In genomic region chr6:88194053-88194977, GRCm38 (mm10) we compare ENCODE assay signal across 8 mouse cellular contexts. TPM values are rescaled to one million over a fixed set of nuclear protein-coding genes. Genes with fewer than 3 reads are reported as not detected.
DNase-seq lines count a peak whose midpoint lies in the region; ATAC-seq and TF ChIP-seq lines count a peak whose summit lies in the region.

No protein-coding gene starts in this region.

- H3K27me3 ChIP-seq in heart, postnatal 0 days (ENCODE audit: control insufficient read depth, insufficient read depth, low read length), result peaks cover 100% of the 10 kb centered on the region
- peaks cover 100% of the 10 kb centered on the region for H3K27me3 ChIP-seq in liver, embryonic 15.5 days

- no peaks in the 10 kb centered on the region for H3K9me3 ChIP-seq in heart, postnatal 0 days (replicated peaks; ENCODE audit: control insufficient read depth, low read length)
- H3K9me3 ChIP-seq in liver, embryonic 15.5 days (replicated peaks), result no peaks in the 10 kb centered on the region

- 8% methylated on average over 58 of the region's 58 CpGs for WGBS in bone marrow, adult 2 months
- WGBS in heart, postnatal 0 days, result 7% methylated on average over 53 of the region's 58 CpGs
- WGBS in liver, embryonic 15.5 days (ENCODE audit: insufficient replicate concordance), result 4% methylated on average over 58 of the region's 58 CpGs

- no peak for TF ChIP-seq EP300 in heart, postnatal 0 days (IDR thresholded peaks at IDR 0.05; ENCODE audit: low read depth)

- peak; percentile 50 for DNase-seq in kidney, adult 18-20 months
- no peak for DNase-seq in kidney, postnatal 25 days
- no peak for DNase-seq in heart, postnatal 0 days (ENCODE audit: low spot score)
- DNase-seq in left cerebral cortex, postnatal 36 days (ENCODE audit: low spot score in 2 of 2), result no peak
- no peak for DNase-seq in layer of hippocampus, adult 9-11 months

- no peaks in the 10 kb centered on the region; the same call in 1 of the 2 replicates for H3K4me1 ChIP-seq in bone marrow, adult 2 months (ENCODE audit: control insufficient read depth, insufficient read depth, low read length)
- H3K4me1 ChIP-seq in heart, postnatal 0 days (ENCODE audit: control insufficient read depth, insufficient read depth), result peaks cover 10% of the 10 kb centered on the region
- peaks cover 70% of the 10 kb centered on the region for H3K4me1 ChIP-seq in liver, embryonic 15.5 days (replicated peaks)

- no peak for TF ChIP-seq CTCF in bone marrow, adult 2 months (IDR thresholded peaks at IDR 0.05; ENCODE audit: control insufficient read depth, insufficient read depth, low read length)
- no peak for TF ChIP-seq CTCF in heart, postnatal 0 days (IDR thresholded peaks at IDR 0.05; ENCODE audit: low read depth)

- no peak for ATAC-seq in heart, postnatal 0 days (ENCODE audit: insufficient read depth, low read depth)
- no peak for ATAC-seq in liver, embryonic 15.5 days (ENCODE audit: insufficient read depth)
- no peak for ATAC-seq in activated CD4-positive, CD25-positive, alpha-beta regulatory T cell, adult 4 months

- H3K27ac ChIP-seq in bone marrow, adult 2 months (ENCODE audit: control insufficient read depth, insufficient read depth, low read depth, low read length, poor library complexity), result no peak overlapping the region; the same call in 1 of the 2 replicates
- H3K27ac ChIP-seq in heart, postnatal 0 days (ENCODE audit: low read depth), result no peak overlapping the region
- H3K27ac ChIP-seq in liver, embryonic 15.5 days (replicated peaks), result no peak overlapping the region

- intact Hi-C loops in left cerebral cortex, postnatal 36 days (cut with DNase I), result no loop called here

- H3K4me3 ChIP-seq in bone marrow, adult 2 months (replicated peaks; ENCODE audit: control insufficient read depth, low read depth, low read length), result no peak overlapping the region
- peak overlapping the region; percentile 53 for H3K4me3 ChIP-seq in heart, postnatal 0 days (ENCODE audit: low read depth, low read length)
- peak overlapping the region; percentile 44 for H3K4me3 ChIP-seq in liver, embryonic 15.5 days (replicated peaks)

- TF ChIP-seq POLR2A in bone marrow, adult 2 months (IDR thresholded peaks at IDR 0.05; ENCODE audit: borderline replicate concordance, control insufficient read depth, low read depth, low read length), result peak; percentile 7; the same call in 1 of the 2 replicates

- no peaks in the 10 kb centered on the region for H3K36me3 ChIP-seq in heart, postnatal 0 days (replicated peaks; ENCODE audit: control insufficient read depth, insufficient read depth, low read length)
- no peaks in the 10 kb centered on the region for H3K36me3 ChIP-seq in liver, embryonic 15.5 days (replicated peaks)

- H3K9ac ChIP-seq in heart, postnatal 0 days (replicated peaks; ENCODE audit: low read depth, low read length), result peak overlapping the region; percentile 45
- no peak overlapping the region for H3K9ac ChIP-seq in liver, embryonic 15.5 days

- peak overlapping the region; percentile 64 for H3K4me2 ChIP-seq in heart, postnatal 0 days (ENCODE audit: low read depth, low read length)
- peak overlapping the region; percentile 70 for H3K4me2 ChIP-seq in liver, embryonic 15.5 days

RNA-seq across cellular contexts. Expression of gene Gata2, which starts 0.6 kb away (rescaled TPM):
- 8.3 and 10.4 TPM in 2 replicates for polyA plus RNA-seq in bone marrow, adult 2 months (2011; ENCODE audit: insufficient read depth, insufficient read length, low replicate concordance, missing spikeins)
- 17.7 and 19.6 TPM in 2 replicates for total RNA-seq in heart, postnatal 0 days (2014; rRNA removed; ENCODE audit: low replicate concordance)
- polyA plus RNA-seq in heart, postnatal 0 days (2015; fragmentation: Nextera tagmentation; extraction: Ambion mirVana), result 13.7 and 16.0 TPM in 2 replicates
- 3.5 and 5.2 TPM in 2 replicates for polyA plus RNA-seq in liver, embryonic 15.5 days (2015; fragmentation: Nextera tagmentation; extraction: Ambion mirVana)
- total RNA-seq in left cerebral cortex, postnatal 36 days (2021), result 1 to 10 TPM; 5.4 to 6.6 TPM
- polyA plus RNA-seq in activated CD4-positive, CD25-positive, alpha-beta regulatory T cell, adult 4 months (2017; shearing (Covaris generic)), result not detected

RNA-seq across cellular contexts. Expression of gene Dnajb8, which starts 27.8 kb away (rescaled TPM):
- polyA plus RNA-seq in bone marrow, adult 2 months (2011; ENCODE audit: insufficient read depth, insufficient read length, low replicate concordance, missing spikeins), result not detected in 2 replicates
- not detected in 2 replicates for total RNA-seq in heart, postnatal 0 days (2014; rRNA removed; ENCODE audit: low replicate concordance)
- not detected in 2 replicates for polyA plus RNA-seq in heart, postnatal 0 days (2015; fragmentation: Nextera tagmentation; extraction: Ambion mirVana)
- polyA plus RNA-seq in liver, embryonic 15.5 days (2015; fragmentation: Nextera tagmentation; extraction: Ambion mirVana), result not detected in 2 replicates
- not detected for total RNA-seq in left cerebral cortex, postnatal 36 days (2021)
- polyA plus RNA-seq in activated CD4-positive, CD25-positive, alpha-beta regulatory T cell, adult 4 months (2017; shearing (Covaris generic)), result not detected
